Mouse (Mus musculus) left cerebral cortex, adult 9 months (tissue): Measurements from ENCODE around the gene Tmem256.

ENCODE experiments used
- DNase-seq, 2 experiments: peaks; one replicate each; pipeline ENCODE4 v3.0.0; 2022; ENCODE audit warnings: low spot score in 2 of 2

Gene Tmem256

DNA sequence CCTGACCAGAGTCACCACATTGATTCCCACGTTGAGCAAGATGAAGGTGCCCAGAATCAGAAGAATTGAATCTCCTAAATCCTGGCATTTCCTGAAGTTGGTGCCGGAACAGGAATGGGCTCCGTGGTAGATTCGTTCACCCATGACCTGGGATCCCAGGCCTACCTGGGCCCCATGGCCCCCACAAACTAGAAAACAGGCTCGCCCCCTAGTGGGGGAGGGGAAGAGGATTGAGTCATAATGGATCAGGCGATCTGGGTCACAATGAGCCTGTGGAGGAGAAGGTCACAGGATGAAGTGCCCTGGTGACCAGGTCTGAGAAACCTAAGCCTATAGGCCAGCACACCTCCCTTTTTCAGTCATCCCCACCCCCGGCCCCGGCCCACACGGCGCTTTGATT is 23.2 kb upstream of the Tmem256 start, which contains the start of gene Gm39566:
Gene Gm39566, minus strand, starts transcription at position 144 of the 400 bp plus-strand sequence.
- no peak for DNase-seq

- no peak for DNase-seq
Observed at GRCm38 (mm10) chr11:69816520-69816919, 21.8 kb upstream of the Tmem256 start.

DNA sequence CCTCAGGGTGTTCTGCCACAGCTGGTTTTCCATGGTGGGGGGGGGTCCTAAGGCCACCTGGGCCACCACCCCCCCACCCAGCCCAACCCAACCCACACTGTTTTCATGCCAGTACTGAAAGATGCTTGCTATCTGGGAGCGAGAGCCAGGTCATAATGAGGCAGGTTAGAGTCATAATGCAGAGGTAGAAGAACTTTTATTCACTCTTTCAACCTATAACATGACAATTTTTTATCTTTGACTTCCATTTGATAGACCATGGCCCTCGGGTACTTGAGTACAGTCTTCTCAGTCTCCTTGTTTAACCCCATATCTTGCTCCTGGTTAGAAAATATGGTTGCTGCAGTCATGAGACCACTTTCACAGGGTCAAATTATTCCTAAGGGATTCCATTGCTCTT is 19.9 kb upstream of the Tmem256 start, which contains the start of gene Spem2:
Gene Spem2, minus strand, starts transcription at position 101 of the 400 bp plus-strand sequence.
- DNase-seq = no peak

DNA sequence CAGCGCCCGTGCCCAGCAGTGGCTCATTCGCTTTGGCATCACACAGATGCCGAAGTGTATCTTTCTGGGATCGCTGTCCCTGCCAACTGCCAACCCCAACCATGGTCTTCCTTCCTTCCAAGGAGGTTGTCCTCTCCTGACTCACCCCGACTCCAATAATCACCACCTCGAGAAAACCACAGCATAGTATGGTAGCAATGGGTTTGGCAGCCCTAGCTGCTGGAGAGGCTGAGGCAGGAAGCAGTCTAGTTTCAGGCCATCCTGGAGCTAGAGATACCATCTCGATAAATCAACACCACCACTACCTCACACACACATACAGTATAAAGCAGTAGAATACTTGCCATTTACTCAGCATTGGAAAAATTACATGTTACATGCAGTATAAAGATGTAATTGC is 19.4 kb upstream of the Tmem256 start:
- DNase-seq = no peak

- no peak for DNase-seq
Observed at GRCm38 (mm10) chr11:69822080-69822479, 16.2 kb upstream of the Tmem256 start, which contains the start of gene Spem1. Spem1 (minus strand) TSS chr11:69822180.

GRCm38 (mm10) chr11:69823456-69823855 is 14.9 kb upstream of the Tmem256 start:
- DNase-seq = no peak

- DNase-seq = no peak
Observed at GRCm38 (mm10) chr11:69828832-69829231, 9.5 kb upstream of the Tmem256 start.

DNA sequence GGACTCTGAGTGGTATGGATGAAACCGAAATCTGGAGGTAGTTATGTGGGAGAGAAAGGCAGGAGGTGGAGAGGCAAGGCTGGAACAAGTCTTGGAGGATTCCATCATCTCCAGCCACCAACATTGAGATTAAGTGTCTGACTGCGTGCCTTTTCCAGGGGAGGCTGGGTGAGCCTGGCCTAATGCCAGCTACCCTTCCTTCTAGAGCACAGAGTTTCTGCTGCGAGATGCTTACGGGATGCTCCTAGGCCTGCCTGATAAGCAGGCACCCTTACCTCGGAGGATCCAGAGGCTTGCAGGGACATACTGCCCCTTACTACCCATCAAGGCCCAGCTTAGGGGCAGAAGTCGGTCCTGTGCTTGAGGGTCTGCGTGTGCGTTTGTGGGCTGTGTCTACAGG is 4.8 kb upstream of the Tmem256 start:
- DNase-seq = no peak

- no peak for DNase-seq
Observed at GRCm38 (mm10) chr11:69834001-69834549, 4.2 kb upstream of the Tmem256 start.

GRCm38 (mm10) chr11:69835326-69835965 is 2.9 kb upstream of the Tmem256 start:
- no peak for DNase-seq

DNA sequence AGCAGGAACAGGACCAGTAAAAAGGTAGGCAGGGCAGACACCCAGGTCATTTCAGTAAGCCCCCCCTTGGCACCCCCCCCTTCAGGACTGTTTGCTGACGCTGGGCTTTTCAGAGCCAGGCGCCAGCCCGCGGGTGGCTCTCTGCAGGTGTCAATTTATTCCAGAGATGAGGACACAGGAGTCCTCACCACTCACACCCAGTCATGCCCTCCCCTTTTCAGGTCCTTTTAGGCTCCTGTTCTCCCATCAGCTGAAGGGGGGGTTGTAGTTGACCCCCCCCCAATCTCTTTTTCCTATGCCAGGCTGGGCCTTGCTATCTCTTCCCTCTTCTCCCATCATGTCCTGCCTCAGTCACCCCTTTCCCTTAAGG is 2.4 kb upstream of the Tmem256 start:
- no peak for DNase-seq

- peak in 1 of 2 experiments; percentile 37 for DNase-seq
Observed at GRCm38 (mm10) chr11:69836703-69837576, 1.4 kb upstream of the Tmem256 start.

GRCm38 (mm10) chr11:69837604-69837951 is 736 bp upstream of the Tmem256 start, which contains the start of gene Nlgn2:
Nlgn2 (minus strand) TSS chr11:69837784.
- no peak for DNase-seq

DNA sequence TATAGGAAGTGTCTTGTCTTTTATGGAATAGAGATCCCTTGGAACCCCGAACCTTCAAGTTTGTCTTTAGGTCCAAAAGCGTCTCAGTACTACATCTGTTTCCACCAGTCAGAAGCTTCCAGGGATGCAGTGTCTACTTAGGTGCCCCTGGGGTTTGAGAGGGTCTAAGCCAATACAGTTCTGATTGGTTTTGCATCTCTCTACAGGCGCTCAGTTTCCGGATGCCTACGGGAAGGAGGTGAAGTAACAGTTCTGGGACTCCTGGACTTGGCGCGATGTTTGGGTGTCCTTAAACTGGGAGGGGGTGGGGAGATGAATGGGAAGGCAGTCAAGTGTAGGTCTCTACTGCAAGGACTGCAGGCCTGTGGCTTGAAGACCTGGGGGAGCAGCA is 395 bp downstream of the Tmem256 start:
- no peak for DNase-seq

GRCm38 (mm10) chr11:69846198-69846680 is 7.9 kb downstream of the Tmem256 start, which contains the start of gene Plscr3:
Plscr3 (plus strand) TSS chr11:69846376.
- DNase-seq = peak; percentile 59 to 83

DNA sequence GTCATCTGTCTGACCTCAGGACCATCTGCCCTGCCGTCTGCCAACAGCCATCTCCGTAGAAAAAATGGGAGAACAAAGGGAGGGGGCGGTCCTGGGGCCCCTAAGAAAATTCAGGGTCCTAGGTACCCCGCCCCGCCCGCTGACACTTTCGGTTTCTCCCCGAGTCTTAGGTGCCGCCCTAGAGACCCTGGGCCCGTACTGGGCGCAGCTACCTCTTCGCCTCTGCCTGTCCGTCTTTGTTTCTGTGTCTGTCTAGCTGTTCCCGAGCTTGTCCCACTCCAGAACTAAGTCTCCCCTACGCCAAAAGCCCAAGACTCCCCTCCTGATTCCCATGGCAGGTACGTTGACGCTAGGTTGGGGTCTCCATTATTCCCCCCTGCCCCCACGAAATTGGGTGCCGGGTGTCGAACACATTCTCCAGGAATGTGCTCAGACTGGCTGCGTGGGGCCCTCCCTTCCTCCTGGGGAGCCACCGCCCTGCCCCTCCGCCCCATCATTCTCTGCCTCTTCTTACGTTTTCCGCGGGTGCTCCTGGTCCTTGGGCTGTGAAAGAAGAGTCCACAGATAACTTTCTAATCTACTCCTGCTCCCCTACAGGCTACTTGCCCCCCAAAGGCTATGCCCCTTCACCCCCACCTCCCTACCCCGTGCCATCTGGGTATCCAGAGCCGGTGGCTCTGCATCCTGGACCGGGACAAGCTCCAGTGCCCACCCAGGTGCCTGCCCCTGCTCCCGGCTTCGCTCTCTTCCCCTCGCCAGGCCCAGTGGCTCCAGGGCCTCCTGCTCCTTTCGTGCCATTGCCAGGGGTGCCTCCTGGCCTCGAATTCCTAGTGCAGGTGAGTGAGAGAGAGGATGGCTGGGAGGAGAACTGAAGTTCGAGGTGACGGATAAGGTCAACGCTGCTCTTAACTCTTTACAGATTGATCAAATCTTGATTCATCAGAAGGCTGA is 8.7 kb downstream of the Tmem256 start:
- DNase-seq = no peak

- DNase-seq = no peak
Observed at GRCm38 (mm10) chr11:69848021-69848420, 9.7 kb downstream of the Tmem256 start.

GRCm38 (mm10) chr11:69849128-69849527 is 10.8 kb downstream of the Tmem256 start:
- DNase-seq = no peak

GRCm38 (mm10) chr11:69849884-69850283 is 11.6 kb downstream of the Tmem256 start:
- DNase-seq = no peak

DNA sequence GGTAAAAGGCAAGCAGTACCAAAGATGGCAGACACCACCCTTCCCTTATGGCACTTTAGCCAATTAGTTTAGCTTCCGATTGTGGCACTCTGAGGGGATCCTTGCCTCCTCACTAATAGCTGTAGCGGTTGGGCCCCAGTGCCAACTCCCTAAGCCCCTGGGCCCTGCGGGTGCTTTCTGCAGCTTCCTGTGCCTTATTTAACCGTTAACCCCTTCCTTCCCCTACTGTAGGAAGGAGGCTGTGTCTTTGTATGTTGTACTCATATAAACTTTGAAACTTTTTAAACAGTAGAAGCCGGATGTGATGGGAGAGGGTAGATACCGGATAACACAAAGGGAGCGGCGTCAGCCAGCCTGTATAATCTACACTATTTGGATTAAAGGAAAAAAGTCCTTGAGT is 12.4 kb downstream of the Tmem256 start:
- no peak for DNase-seq

DNA sequence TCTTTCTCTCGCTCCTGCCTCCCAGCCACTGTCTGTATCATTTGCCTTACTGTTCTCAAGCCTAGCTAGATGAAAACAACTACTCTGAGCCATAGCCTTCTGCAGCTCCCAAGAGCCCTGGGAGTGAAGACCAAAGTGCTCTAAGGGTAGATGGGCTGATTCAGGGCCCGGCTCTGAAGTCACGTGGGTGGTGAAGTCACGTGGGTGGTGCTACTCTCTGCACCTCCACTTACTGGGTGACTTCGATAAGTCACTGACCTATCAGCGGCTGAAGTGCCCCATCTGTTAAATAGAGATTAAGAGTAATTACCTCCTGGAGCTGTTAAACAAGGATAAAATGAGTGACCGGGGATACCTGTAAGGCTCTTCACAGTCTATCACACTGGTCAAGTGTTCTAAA is 15.7 kb downstream of the Tmem256 start:
- DNase-seq = no peak
